Mouse (Mus musculus): ENCODE results near the gene Lrrc20.
"Not testable (repeated sequence)": the region's sequence is repeated elsewhere in the genome, so short reads cannot be mapped to it uniquely, and the experiment has no call there.

The Lrrc20 gene

GRCm38 (mm10) chr10:61475594-61476439 is at the start of gene Lrrc20:
TSS of gene Lrrc20 (plus strand) at chr10:61475801.
- DNase-seq = peak; percentile 97

DNA sequence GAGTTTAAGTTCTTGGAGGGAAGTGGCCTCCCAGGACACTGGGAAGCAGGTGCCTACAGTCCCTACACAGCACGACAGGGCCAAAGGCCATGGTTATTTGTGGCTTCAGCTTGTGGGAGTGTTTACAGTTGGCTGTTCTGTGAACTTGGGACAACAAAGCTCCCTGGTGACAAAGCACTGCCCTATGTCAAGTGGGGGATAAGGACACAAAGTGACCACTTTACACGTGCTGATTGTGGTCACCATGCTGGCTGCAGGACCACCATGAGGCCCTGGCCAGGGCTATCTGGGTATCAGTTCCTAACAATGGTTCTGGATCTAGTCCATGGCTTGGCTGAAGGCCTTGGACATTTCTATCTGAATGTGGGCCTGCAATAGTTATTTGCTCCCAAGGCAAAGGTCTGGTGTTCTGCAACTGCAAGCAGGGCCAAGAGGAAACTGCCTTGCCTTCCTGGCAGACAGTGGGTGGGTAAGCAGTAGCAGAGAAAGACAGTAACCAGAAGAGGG is 49.3 kb upstream of the Lrrc20 start:
- DNase-seq = no peak

DNA sequence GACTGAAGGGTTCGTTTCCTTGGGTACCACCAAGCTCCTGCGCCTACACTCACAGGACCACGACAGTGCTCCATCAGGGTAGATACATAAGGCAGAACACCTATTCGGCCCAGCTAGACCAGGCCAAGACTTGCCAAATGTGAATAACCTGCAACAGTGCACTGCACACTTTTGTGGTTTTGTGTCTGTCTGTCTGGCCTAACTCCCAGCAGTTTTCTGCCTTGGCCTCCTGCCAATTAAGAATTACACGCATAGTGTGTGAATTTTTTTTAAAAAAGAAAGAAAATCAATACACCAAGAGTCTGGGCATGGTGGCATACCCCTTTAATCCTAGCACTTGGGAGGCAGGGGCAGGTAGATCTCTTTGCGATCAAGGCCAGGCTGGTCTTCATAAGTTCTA is 47.6 kb upstream of the Lrrc20 start:
- no peak for DNase-seq

GRCm38 (mm10) chr10:61428416-61428815 is 47.2 kb upstream of the Lrrc20 start:
- no peak for DNase-seq

DNA sequence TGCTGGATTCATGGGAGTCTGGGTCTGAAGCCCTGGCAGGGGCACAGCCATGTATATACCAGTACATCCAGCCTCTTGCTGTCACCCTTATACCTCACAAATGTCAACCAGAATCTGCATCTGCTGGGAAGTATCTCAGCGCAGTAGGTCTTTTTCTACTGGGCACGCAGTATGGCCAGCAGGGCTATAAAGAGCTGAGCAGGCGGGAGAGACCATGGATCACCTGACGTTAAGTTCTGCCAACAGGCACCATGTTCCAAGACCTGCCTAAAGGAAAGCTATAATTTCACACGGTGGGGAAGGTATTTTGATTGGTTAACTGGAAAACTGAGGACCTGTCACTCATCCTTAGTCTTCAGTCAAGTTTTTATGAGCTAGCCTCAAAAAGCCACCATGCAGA is 46.6 kb upstream of the Lrrc20 start:
- no peak for DNase-seq

DNA sequence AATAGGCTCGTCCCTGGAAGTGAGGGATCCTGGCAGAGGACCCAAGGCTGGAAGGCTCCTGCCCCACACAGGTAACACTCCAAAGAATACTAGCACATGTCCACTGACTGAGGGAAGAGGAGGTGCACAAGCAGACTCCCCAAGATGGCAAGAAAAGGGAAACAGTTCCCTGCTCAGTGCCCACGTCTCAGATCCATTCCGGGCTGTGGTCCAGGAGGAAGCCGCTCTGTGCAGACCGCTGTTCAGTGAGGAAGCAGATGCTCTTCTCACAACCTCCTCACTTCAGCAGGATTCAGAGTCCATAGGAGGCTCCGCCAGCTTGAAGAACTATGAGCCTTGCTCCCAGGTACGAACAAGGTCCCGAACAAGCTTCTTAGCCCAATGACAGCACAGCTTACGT is 44.2 kb upstream of the Lrrc20 start:
- no peak for DNase-seq

DNA sequence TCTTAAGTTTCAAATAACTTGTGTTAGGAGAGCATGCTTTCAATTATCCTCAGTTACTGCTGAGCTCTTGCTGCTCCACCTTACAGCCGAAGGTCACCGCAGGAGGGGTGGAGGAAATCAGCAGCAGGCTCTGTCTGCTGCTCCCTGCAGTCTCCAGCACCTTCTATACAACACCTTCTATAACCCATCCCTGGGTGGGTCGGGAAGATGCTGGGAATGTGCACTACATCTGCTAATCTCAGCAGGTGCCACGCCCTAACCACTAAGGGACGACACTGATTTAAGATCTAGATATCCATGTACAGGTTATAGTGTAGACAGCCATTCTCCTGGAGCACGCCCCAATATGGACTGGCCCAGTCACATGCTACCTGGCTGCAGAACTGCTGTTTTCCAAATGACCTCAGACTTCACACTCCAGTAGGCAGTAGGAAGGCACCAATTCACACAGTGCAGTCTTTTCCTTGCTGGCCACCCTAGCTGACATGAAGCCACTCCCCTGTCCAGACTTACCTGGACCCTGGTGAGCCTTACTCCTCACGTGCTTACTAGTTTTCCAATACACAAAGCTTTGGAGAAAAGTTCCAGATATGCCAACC is 35.3 kb upstream of the Lrrc20 start:
- DNase-seq = no peak

DNA sequence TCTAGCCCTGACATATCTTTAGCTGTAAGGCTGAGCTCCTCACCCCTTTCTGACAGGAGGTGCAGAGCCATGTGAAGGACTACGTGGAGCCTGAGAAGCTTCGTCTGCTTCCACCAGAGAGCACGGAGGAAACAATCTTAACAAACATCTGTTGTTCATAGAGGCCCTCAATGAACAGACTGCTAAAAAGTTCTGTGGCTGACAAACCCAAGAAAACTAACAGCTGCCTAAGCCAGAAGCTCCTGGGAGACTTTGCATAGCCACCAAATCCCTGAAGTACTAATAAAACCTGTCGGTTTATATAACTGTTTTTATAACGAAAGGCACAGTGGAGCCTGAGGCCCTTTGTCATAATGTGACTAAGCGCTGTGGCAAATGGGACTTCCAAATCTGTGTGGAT is 32.1 kb upstream of the Lrrc20 start:
- no peak for DNase-seq

GRCm38 (mm10) chr10:61443876-61444275 is 31.7 kb upstream of the Lrrc20 start:
- DNase-seq = no peak

- DNase-seq = no peak
Observed at GRCm38 (mm10) chr10:61445016-61445415, 30.6 kb upstream of the Lrrc20 start.

DNA sequence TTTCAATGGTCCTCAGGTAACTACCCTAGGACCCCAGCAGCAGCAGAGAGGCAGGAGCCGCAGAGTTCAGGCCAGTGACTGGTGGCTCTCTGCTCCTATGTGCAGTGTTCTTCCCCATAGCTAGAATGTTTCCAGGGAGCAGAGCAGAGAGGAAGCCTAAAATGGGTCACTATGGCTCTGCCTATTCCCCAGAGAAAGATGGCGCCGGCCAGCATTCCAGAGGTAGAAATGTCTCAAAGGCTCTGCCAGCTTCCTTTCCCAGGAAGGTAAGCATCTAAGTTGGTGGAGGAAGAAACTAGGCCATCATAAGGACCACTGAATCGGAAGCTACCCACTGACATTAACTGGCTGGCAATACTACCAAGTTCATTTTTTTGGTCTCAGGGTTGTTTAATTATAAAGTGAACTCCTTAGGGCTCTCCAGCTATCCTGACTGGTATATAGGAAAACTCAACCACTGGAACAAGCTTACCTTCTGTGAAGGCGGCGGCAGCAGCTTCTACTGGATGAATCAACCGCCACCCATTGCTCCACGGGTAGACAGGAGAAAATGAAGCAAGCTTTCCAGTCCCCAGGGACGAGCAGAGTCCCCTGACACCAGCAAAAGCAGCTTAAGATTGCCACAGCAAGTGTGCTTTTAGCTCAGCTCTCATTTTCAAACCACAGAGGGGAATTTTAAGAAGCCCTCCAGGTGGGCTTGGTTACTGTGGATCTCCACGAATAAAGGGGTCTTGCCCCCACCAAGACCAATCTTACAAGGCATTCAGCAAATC is 27.8 kb upstream of the Lrrc20 start:
- DNase-seq = no peak

GRCm38 (mm10) chr10:61448834-61449233 is 26.8 kb upstream of the Lrrc20 start:
- DNase-seq = no peak

DNA sequence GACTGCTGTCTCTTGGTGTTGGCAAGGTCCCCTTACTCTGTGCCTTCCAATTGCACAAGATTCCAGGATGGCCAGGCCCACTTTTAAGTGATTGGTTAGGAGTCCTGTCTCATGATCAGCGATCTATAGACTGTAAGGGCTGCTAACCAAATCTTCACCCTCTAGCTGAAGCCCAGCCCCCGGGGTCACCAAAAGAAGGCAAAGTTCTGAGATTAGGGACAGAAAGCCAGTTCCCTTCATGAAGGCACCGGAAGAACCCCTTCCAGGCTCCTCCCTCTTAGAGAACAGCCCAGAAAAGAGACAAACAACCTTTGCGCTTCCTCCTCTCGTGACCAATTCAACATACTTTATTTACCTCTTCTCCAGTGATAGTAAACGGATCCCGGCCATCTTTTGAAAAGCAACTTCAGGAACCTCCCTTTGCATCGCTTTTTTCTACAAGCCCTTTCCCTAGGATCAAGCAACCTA is 24.1 kb upstream of the Lrrc20 start:
- peak; percentile 69 for DNase-seq

DNA sequence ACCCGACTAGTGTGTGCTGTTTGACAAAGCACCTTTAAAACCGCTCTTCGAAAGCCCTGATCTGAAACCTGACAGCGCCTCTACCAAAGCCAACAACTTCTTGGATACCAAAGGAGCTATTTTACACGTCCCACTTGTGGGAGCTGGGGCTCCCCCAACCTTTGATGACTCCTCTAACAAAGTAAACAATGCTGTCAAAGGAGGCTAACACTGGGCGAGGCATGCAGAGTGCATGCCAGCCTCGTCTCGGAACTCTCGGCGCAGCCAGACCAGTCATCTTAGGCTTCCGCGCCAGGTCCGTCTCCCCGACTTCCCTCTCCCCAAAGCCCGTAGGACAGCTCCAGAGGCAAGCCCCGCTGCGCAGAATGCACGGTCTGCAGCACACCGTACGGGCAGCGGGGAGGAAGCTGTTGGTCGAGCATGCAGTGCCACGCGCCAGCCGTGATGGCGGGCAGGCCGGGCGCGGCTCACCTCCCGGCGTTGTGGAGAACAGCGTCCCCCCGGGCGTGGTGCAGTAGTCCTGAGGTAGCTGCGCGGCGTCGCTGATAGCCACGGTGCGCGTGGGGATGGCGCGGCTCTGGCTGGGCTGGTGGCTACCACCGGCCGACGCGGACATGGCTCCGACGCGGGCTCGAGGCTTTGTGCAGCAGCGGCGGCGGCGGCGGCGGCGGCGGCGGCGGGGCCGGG is 23.5 kb upstream of the Lrrc20 start:
- DNase-seq = peak; percentile 63

GRCm38 (mm10) chr10:61452645-61453044 is 23.0 kb upstream of the Lrrc20 start, which contains the start of gene Eif4ebp2:
TSS of gene Eif4ebp2 (minus strand) at chr10:61452661.
- peak; percentile 99 for DNase-seq

DNA sequence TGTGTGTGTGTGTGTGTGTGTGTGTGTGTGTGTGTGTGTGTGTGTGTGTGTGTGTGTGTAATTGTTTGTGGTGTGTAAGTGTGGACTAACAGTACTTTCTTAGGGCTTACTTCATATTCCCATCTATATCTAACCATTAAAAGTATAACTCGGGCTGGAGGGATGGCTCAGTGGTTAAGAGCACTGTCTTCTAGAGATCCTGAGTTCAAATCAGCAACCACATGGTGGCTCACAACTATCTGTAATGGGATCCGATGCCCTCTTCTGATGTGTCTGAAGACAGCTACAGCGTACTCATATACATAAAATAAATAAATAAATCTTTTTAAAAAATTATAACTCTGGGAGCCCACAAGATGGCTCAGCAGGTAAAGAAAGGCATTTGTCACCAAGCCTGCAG is 22.4 kb upstream of the Lrrc20 start:
- DNase-seq = not testable (repeated sequence)

GRCm38 (mm10) chr10:61457182-61457581 is 18.4 kb upstream of the Lrrc20 start:
- no peak for DNase-seq

DNA sequence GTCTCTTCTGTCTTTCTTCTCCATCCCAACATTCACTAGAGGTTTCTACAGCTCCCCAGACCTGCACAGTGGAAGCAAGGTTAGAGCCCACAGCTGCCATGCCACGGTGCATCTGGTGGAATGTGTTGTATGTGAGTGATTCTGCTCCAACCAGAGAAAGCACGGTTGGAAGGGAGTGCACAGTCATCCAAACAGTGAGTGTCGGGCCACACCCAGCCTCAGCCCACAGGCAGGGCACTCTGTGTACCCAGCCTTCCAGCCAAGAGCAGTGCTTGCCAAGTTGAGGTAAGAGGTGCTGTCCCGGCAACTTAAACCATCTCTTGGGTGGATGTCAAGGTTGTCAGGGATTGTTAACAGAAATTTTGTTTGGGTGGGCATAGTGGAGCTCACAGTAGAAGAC is 10.6 kb upstream of the Lrrc20 start:
- peak; percentile 71 for DNase-seq

- DNase-seq = peak; percentile 62
Observed at GRCm38 (mm10) chr10:61466242-61466641, 9.4 kb upstream of the Lrrc20 start.

DNA sequence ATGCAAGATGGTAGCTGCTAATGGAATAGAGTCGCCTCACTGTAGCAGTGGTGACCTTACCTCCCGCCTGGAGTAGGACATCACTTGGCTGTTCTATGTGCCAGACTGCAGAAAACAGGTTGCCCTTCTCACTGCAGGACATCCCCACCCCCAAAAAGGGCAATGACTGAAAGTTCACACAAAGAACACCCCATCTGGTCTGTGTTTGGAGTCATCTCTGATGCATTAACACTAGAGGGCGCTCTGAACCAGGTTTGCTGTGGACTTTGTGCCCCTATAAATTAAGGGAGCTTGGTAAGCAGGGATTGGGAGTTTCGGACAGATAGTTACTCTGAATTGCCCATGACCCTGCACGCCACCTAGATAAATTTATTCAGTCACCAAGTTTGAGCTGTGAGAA is 8.7 kb upstream of the Lrrc20 start:
- peak; percentile 58 for DNase-seq

DNA sequence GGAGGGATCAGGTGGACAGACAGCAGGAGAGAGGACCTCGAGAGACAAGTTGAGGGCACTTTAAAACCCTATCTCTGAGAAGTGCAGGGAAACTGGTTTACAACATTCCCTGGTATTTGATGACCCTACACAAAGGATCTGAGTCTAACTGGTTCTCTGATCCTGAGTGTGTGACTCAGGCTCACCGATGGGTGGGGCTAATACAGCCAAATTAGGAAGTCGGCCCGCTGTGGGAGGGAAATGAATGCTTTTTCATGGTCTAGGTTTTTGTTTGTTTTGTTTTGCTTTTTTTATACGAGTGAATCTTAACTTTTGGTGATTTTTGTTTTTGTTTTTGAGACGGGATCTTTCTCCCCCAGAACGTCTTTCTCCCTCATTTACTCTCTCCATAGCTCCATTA is 6.7 kb upstream of the Lrrc20 start:
- DNase-seq = no peak

GRCm38 (mm10) chr10:61473640-61474039 is 2.0 kb upstream of the Lrrc20 start:
- DNase-seq = no peak

DNA sequence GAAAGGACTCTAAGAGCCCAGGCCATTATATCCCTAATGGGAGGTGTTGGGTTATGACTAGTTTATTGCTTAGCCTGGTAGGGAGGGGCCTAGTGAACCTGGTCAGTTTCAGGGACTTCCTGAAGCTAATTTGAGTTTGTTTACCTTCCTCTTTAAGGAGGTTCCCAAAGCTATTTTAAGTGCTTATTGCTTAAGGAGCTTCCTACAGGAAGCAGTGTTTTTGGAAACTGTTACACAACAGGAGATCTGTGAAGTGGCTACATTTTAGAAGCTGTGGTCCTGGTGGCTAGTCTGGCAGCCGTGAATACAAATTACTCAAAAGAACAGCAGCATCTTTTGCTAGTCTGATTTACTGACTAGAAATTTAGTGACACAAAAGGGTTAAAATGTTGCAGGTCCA is 1.3 kb upstream of the Lrrc20 start:
- DNase-seq = no peak

Data from liver (tissue).